Mouse (Mus musculus) forebrain, embryonic 10.5 days (tissue): ENCODE results near the gene Cxcl9. TPM values are rescaled to one million over a fixed set of nuclear protein-coding genes. Genes with fewer than 3 reads are reported as not detected.

Experiments
- DNase-seq: peaks from one replicate; pipeline ENCODE4 v3.0.0-alpha.2; 2017; ENCODE audit warnings: low spot score; ENCODE audit errors: extremely low spot score
- H3K27ac ChIP-seq: fragments of 300-500 bp; sonication (generic); 2 replicates; pipeline ENCODE4 v1.5.1; 2016; ENCODE audit warnings: mild to moderate bottlenecking
- H3K27me3 ChIP-seq: fragments of 300-500 bp; sonication (generic); 2 replicates; pipeline ENCODE4 v1.6.1; 2016; ENCODE audit warnings: mild to moderate bottlenecking; ENCODE audit not compliant: poor library complexity, severe bottlenecking
- H3K36me3 ChIP-seq: fragments of 300-500 bp; sonication (generic); replicated peaks from 2 replicates; pipeline ENCODE4 v1.6.1; 2016; ENCODE audit warnings: mild to moderate bottlenecking, moderate library complexity
- H3K4me1 ChIP-seq: fragments of 300-500 bp; sonication (generic); 2 replicates; pipeline ENCODE4 v1.6.1; 2016
- H3K4me3 ChIP-seq: fragments of 300-500 bp; sonication (generic); 2 replicates; pipeline ENCODE4 v1.5.1; 2016; ENCODE audit warnings: mild to moderate bottlenecking, moderate library complexity
- H3K9me3 ChIP-seq: fragments of 300-500 bp; sonication (generic); 2 replicates; pipeline ENCODE4 v1.6.1; 2016; ENCODE audit warnings: mild to moderate bottlenecking, moderate library complexity
- WGBS: fragments of 180-500 bp; shearing (Covaris S2); methylation state at CpG from one replicate; pipeline ENCODE4 v1.1.7; 2016; 5-methylcytosine and 5-hydroxymethylcytosine counted together
- polyA plus RNA-seq: library from polyadenylated mRNA; unstranded; fragments of >200 nt; fragmentation: Nextera tagmentation; extraction: Ambion mirVana; gene quantifications from 2 replicates; pipeline ENCODE4 v1.2.1, GENCODE M21; 2016

Cxcl9 gene
- polyA plus RNA-seq = not detected in 2 replicates

- Histone ChIP-seq H3K4me1 (no peaks in the 10 kb centered on the region), H3K27me3 (no peaks in the 10 kb centered on the region), H3K4me3 (no peak within 1 kb of the TSS), H3K9me3 (no peaks in the 10 kb centered on the region), H3K36me3 (no peaks in the 10 kb centered on the region), H3K27ac (no peak within 1 kb of the TSS)
- WGBS = 91% methylated on average over 7 of the region's 7 CpGs
- DNase-seq = no peak
Measured at GRCm38 (mm10) chr5:92327929-92328328, at the start of gene Cxcl9. Gene Cxcl9 (minus strand): TSS chr5:92328079.

- no peak for DNase-seq
- Histone ChIP-seq H3K27ac (0 out of 2 replicates have a peak overlapping the region, but pooled peaks have one; percentile 31), H3K4me3 (no peak overlapping the region), H3K27me3 (no peaks in the 10 kb centered on the region), H3K36me3 (no peaks in the 10 kb centered on the region), H3K9me3 (no peaks in the 10 kb centered on the region), H3K4me1 (peaks cover 10% of the 10 kb centered on the region)
- WGBS = 59% methylated on average over 13 of the region's 13 CpGs
Measured at GRCm38 (mm10) chr5:92376795-92377405, 49.0 kb upstream of the Cxcl9 start.

- peaks cover 17% of the 10 kb centered on the region for H3K4me1 ChIP-seq
- H3K36me3 ChIP-seq = no peaks in the 10 kb centered on the region
- no peak overlapping the region for H3K4me3 ChIP-seq
- WGBS = 89% methylated on average over 17 of the region's 17 CpGs
- DNase-seq = no peak
- H3K27me3 ChIP-seq = no peaks in the 10 kb centered on the region
- no peak overlapping the region for H3K27ac ChIP-seq
- H3K9me3 ChIP-seq = no peaks in the 10 kb centered on the region
Measured at GRCm38 (mm10) chr5:92375368-92375767, 47.5 kb upstream of the Cxcl9 start.

GRCm38 (mm10) chr5:92374721-92375142 lies 46.9 kb upstream of the Cxcl9 start:
- H3K36me3 ChIP-seq = no peaks in the 10 kb centered on the region
- H3K4me1 ChIP-seq = peaks cover 17% of the 10 kb centered on the region
- H3K9me3 ChIP-seq = no peaks in the 10 kb centered on the region
- H3K27me3 ChIP-seq = no peaks in the 10 kb centered on the region
- H3K27ac ChIP-seq = no peak overlapping the region
- 85% methylated on average over 6 of the region's 6 CpGs for WGBS
- no peak overlapping the region for H3K4me3 ChIP-seq
- no peak for DNase-seq

- Histone ChIP-seq H3K4me3 (no peak overlapping the region), H3K4me1 (peaks cover 17% of the 10 kb centered on the region), H3K27ac (no peak overlapping the region), H3K27me3 (no peaks in the 10 kb centered on the region), H3K36me3 (no peaks in the 10 kb centered on the region), H3K9me3 (no peaks in the 10 kb centered on the region)
- no peak for DNase-seq
- 80% methylated on average over 2 of the region's 2 CpGs for WGBS
Measured at GRCm38 (mm10) chr5:92372605-92373004, 44.7 kb upstream of the Cxcl9 start.

GRCm38 (mm10) chr5:92371361-92371976 lies 43.6 kb upstream of the Cxcl9 start:
- H3K27me3 ChIP-seq = no peaks in the 10 kb centered on the region
- H3K9me3 ChIP-seq = no peaks in the 10 kb centered on the region
- H3K4me3 ChIP-seq = no peak overlapping the region
- WGBS = 78% methylated on average over 14 of the region's 14 CpGs
- DNase-seq = no peak
- no peak overlapping the region; the same call in 1 of the 2 replicates for H3K27ac ChIP-seq
- no peaks in the 10 kb centered on the region for H3K36me3 ChIP-seq
- H3K4me1 ChIP-seq = peaks cover 8% of the 10 kb centered on the region; the same call in 1 of the 2 replicates

- H3K4me1 ChIP-seq = peaks cover 8% of the 10 kb centered on the region; the same call in 1 of the 2 replicates
- H3K27ac ChIP-seq = no peak overlapping the region
- H3K9me3 ChIP-seq = no peaks in the 10 kb centered on the region
- H3K4me3 ChIP-seq = no peak overlapping the region
- no peak for DNase-seq
- no peaks in the 10 kb centered on the region for H3K27me3 ChIP-seq
- 86% methylated on average over 6 of the region's 6 CpGs for WGBS
- no peaks in the 10 kb centered on the region for H3K36me3 ChIP-seq
Measured at GRCm38 (mm10) chr5:92370891-92371290, 43.0 kb upstream of the Cxcl9 start.

GRCm38 (mm10) chr5:92370392-92370791 lies 42.5 kb upstream of the Cxcl9 start:
- 91% methylated on average over 6 of the region's 6 CpGs for WGBS
- H3K9me3 ChIP-seq = no peaks in the 10 kb centered on the region
- no peak overlapping the region for H3K4me3 ChIP-seq
- no peak overlapping the region for H3K27ac ChIP-seq
- no peak for DNase-seq
- no peaks in the 10 kb centered on the region for H3K27me3 ChIP-seq
- no peaks in the 10 kb centered on the region for H3K36me3 ChIP-seq
- peaks cover 8% of the 10 kb centered on the region; the same call in 1 of the 2 replicates for H3K4me1 ChIP-seq

GRCm38 (mm10) chr5:92369151-92369994 lies 41.5 kb upstream of the Cxcl9 start:
- peaks cover 8% of the 10 kb centered on the region; the same call in 1 of the 2 replicates for H3K4me1 ChIP-seq
- WGBS = 78% methylated on average over 13 of the region's 13 CpGs
- no peaks in the 10 kb centered on the region for H3K36me3 ChIP-seq
- H3K27ac ChIP-seq = no peak overlapping the region
- H3K9me3 ChIP-seq = no peaks in the 10 kb centered on the region
- DNase-seq = no peak
- H3K27me3 ChIP-seq = no peaks in the 10 kb centered on the region
- H3K4me3 ChIP-seq = no peak overlapping the region

- Histone ChIP-seq H3K4me3 (no peak overlapping the region), H3K27ac (no peak overlapping the region)
- WGBS = 92% methylated on average over 10 of the region's 10 CpGs
Measured at GRCm38 (mm10) chr5:92368392-92368791, 40.5 kb upstream of the Cxcl9 start.

GRCm38 (mm10) chr5:92366565-92366964 lies 38.7 kb upstream of the Cxcl9 start:
- no peaks in the 10 kb centered on the region for H3K27me3 ChIP-seq
- no peak overlapping the region for H3K27ac ChIP-seq
- no peaks in the 10 kb centered on the region for H3K36me3 ChIP-seq
- DNase-seq = no peak
- no peaks in the 10 kb centered on the region for H3K9me3 ChIP-seq
- H3K4me1 ChIP-seq = peaks cover 11% of the 10 kb centered on the region
- 83% methylated on average over 6 of the region's 6 CpGs for WGBS
- no peak overlapping the region for H3K4me3 ChIP-seq

More at GRCm38 (mm10) chr5:92368392-92368791, 40.5 kb upstream of the Cxcl9 start:
- no peak for DNase-seq
- H3K4me1 ChIP-seq = peaks cover 8% of the 10 kb centered on the region; the same call in 1 of the 2 replicates
- H3K9me3 ChIP-seq = no peaks in the 10 kb centered on the region
- no peaks in the 10 kb centered on the region for H3K36me3 ChIP-seq
- no peaks in the 10 kb centered on the region for H3K27me3 ChIP-seq

GRCm38 (mm10) chr5:92365146-92365705 lies 37.3 kb upstream of the Cxcl9 start:
- Histone ChIP-seq H3K36me3 (no peaks in the 10 kb centered on the region), H3K4me1 (peaks cover 5% of the 10 kb centered on the region), H3K9me3 (no peaks in the 10 kb centered on the region), H3K4me3 (no peak overlapping the region), H3K27me3 (no peaks in the 10 kb centered on the region), H3K27ac (no peak overlapping the region)
- no peak for DNase-seq
- WGBS = 83% methylated on average over 11 of the region's 11 CpGs
